Mouse (Mus musculus): Measurements from ENCODE around the gene Gfra1. TPM values are rescaled to one million over a fixed set of nuclear protein-coding genes. Genes with fewer than 3 reads are reported as not detected.

The Gfra1 gene
- polyA plus RNA-seq, 1 experiment from 2014 or later: 6.6 TPM

GRCm38 (mm10) chr19:58441246-58441645 is 14.5 kb downstream of the Gfra1 start:
- Histone ChIP-seq H3K9me3 (no peaks in the 10 kb centered on the region), H3K4me1 (peaks cover 18% of the 10 kb centered on the region), H3K27me3 (replicated peaks) (no peaks in the 10 kb centered on the region), H3K36me3 (no peaks in the 10 kb centered on the region), H3K9ac (no peak overlapping the region), H3K27ac (replicated peaks) (no peak overlapping the region), H3K4me2 (no peak overlapping the region), H3K4me3 (no peak overlapping the region)
- no peak for ATAC-seq (ENCODE audit: extremely low read depth, insufficient number of reproducible peaks, low FRiP score, low TSS enrichment)
- 88% methylated on average over 7 of the region's 7 CpGs for WGBS

- no peaks in the 10 kb centered on the region for H3K36me3 ChIP-seq
- no peak overlapping the region for H3K9ac ChIP-seq
- H3K9me3 ChIP-seq: no peaks in the 10 kb centered on the region
- ATAC-seq (ENCODE audit: extremely low read depth, insufficient number of reproducible peaks, low FRiP score, low TSS enrichment): no peak
- H3K27me3 ChIP-seq (replicated peaks): no peaks in the 10 kb centered on the region
- no peak overlapping the region for H3K27ac ChIP-seq (replicated peaks)
- H3K4me3 ChIP-seq: no peak overlapping the region
- WGBS: 68% methylated on average over 4 of the region's 4 CpGs
- H3K4me1 ChIP-seq: peaks cover 27% of the 10 kb centered on the region
- H3K4me2 ChIP-seq: no peak overlapping the region
Observed at GRCm38 (mm10) chr19:58438762-58439161, 16.9 kb downstream of the Gfra1 start.

GRCm38 (mm10) chr19:58437441-58438071 is 18.2 kb downstream of the Gfra1 start:
- Histone ChIP-seq H3K27me3 (replicated peaks) (no peaks in the 10 kb centered on the region), H3K4me3 (no peak overlapping the region), H3K36me3 (no peaks in the 10 kb centered on the region), H3K4me1 (peaks cover 27% of the 10 kb centered on the region), H3K9ac (no peak overlapping the region), H3K4me2 (no peak overlapping the region), H3K27ac (replicated peaks) (0 out of 2 replicates have a peak overlapping the region, but pooled peaks have one; percentile 2), H3K9me3 (no peaks in the 10 kb centered on the region)
- no peak for ATAC-seq (ENCODE audit: extremely low read depth, insufficient number of reproducible peaks, low FRiP score, low TSS enrichment)
- 69% methylated on average over 10 of the region's 10 CpGs for WGBS

- no peak for ATAC-seq (ENCODE audit: extremely low read depth, insufficient number of reproducible peaks, low FRiP score, low TSS enrichment)
- H3K4me1 ChIP-seq: peaks cover 27% of the 10 kb centered on the region
- 0 out of 2 replicates have a peak overlapping the region, but pooled peaks have one; percentile 2 for H3K27ac ChIP-seq (replicated peaks)
- 35% methylated on average over 3 of the region's 3 CpGs for WGBS
- H3K4me3 ChIP-seq: no peak overlapping the region
- no peaks in the 10 kb centered on the region for H3K9me3 ChIP-seq
- H3K4me2 ChIP-seq: no peak overlapping the region
- H3K27me3 ChIP-seq (replicated peaks): no peaks in the 10 kb centered on the region
- H3K9ac ChIP-seq: no peak overlapping the region
- no peaks in the 10 kb centered on the region for H3K36me3 ChIP-seq
Observed at GRCm38 (mm10) chr19:58436874-58437273, 18.8 kb downstream of the Gfra1 start.

GRCm38 (mm10) chr19:58435877-58436276 is 19.8 kb downstream of the Gfra1 start:
- H3K27ac ChIP-seq (replicated peaks): no peak overlapping the region
- 47% methylated on average over 5 of the region's 5 CpGs for WGBS
- no peak overlapping the region for H3K9ac ChIP-seq
- H3K9me3 ChIP-seq: no peaks in the 10 kb centered on the region
- H3K4me1 ChIP-seq: peaks cover 27% of the 10 kb centered on the region
- H3K4me2 ChIP-seq: no peak overlapping the region
- H3K36me3 ChIP-seq: no peaks in the 10 kb centered on the region
- no peaks in the 10 kb centered on the region for H3K27me3 ChIP-seq (replicated peaks)
- H3K4me3 ChIP-seq: no peak overlapping the region
- ATAC-seq (ENCODE audit: extremely low read depth, insufficient number of reproducible peaks, low FRiP score, low TSS enrichment): no peak

GRCm38 (mm10) chr19:58432840-58433239 is 22.9 kb downstream of the Gfra1 start:
- H3K27ac ChIP-seq (replicated peaks): no peak overlapping the region
- no peaks in the 10 kb centered on the region for H3K36me3 ChIP-seq
- no peak for ATAC-seq (ENCODE audit: extremely low read depth, insufficient number of reproducible peaks, low FRiP score, low TSS enrichment)
- H3K9me3 ChIP-seq: no peaks in the 10 kb centered on the region
- no peak overlapping the region for H3K4me3 ChIP-seq
- no peak overlapping the region for H3K9ac ChIP-seq
- no peak overlapping the region for H3K4me2 ChIP-seq
- 73% methylated on average over 5 of the region's 5 CpGs for WGBS
- no peaks in the 10 kb centered on the region for H3K27me3 ChIP-seq (replicated peaks)
- peaks cover 25% of the 10 kb centered on the region for H3K4me1 ChIP-seq

- H3K9me3 ChIP-seq: no peaks in the 10 kb centered on the region
- no peaks in the 10 kb centered on the region for H3K4me1 ChIP-seq
- WGBS: 76% methylated on average over 4 of the region's 4 CpGs
- no peak for ATAC-seq (ENCODE audit: extremely low read depth, insufficient number of reproducible peaks, low FRiP score, low TSS enrichment)
- no peak overlapping the region for H3K4me2 ChIP-seq
- H3K9ac ChIP-seq: no peak overlapping the region
- H3K36me3 ChIP-seq: no peaks in the 10 kb centered on the region
- H3K4me3 ChIP-seq: no peak overlapping the region
- no peaks in the 10 kb centered on the region for H3K27me3 ChIP-seq (replicated peaks)
- H3K27ac ChIP-seq (replicated peaks): no peak overlapping the region
Observed at GRCm38 (mm10) chr19:58428546-58428945, 27.2 kb downstream of the Gfra1 start.

- H3K9me3 ChIP-seq: no peaks in the 10 kb centered on the region
- 66% methylated on average over 2 of the region's 2 CpGs for WGBS
- no peak overlapping the region for H3K9ac ChIP-seq
- no peaks in the 10 kb centered on the region for H3K27me3 ChIP-seq (replicated peaks)
- no peak for ATAC-seq (ENCODE audit: extremely low read depth, insufficient number of reproducible peaks, low FRiP score, low TSS enrichment)
- H3K4me1 ChIP-seq: no peaks in the 10 kb centered on the region
- no peak overlapping the region for H3K4me3 ChIP-seq
- no peak overlapping the region for H3K4me2 ChIP-seq
- H3K36me3 ChIP-seq: no peaks in the 10 kb centered on the region
- no peak overlapping the region for H3K27ac ChIP-seq (replicated peaks)
Observed at GRCm38 (mm10) chr19:58427348-58427747, 28.4 kb downstream of the Gfra1 start.

GRCm38 (mm10) chr19:58424928-58425327 is 30.8 kb downstream of the Gfra1 start:
- WGBS: 75% methylated on average over 2 of the region's 2 CpGs
- H3K27me3 ChIP-seq (replicated peaks): no peaks in the 10 kb centered on the region
- peaks cover under 1% of the 10 kb centered on the region for H3K4me1 ChIP-seq
- H3K27ac ChIP-seq (replicated peaks): no peak overlapping the region
- no peak for ATAC-seq (ENCODE audit: extremely low read depth, insufficient number of reproducible peaks, low FRiP score, low TSS enrichment)
- H3K4me3 ChIP-seq: no peak overlapping the region
- no peak overlapping the region for H3K4me2 ChIP-seq
- no peaks in the 10 kb centered on the region for H3K36me3 ChIP-seq
- no peaks in the 10 kb centered on the region for H3K9me3 ChIP-seq
- H3K9ac ChIP-seq: no peak overlapping the region

- no peak overlapping the region for H3K27ac ChIP-seq (replicated peaks)
- WGBS: 72% methylated on average over 3 of the region's 3 CpGs
- no peaks in the 10 kb centered on the region for H3K36me3 ChIP-seq
- H3K27me3 ChIP-seq (replicated peaks): no peaks in the 10 kb centered on the region
- no peak overlapping the region for H3K4me3 ChIP-seq
- H3K4me1 ChIP-seq: peaks cover 8% of the 10 kb centered on the region
- H3K9ac ChIP-seq: no peak overlapping the region
- H3K4me2 ChIP-seq: no peak overlapping the region
- no peaks in the 10 kb centered on the region for H3K9me3 ChIP-seq
- ATAC-seq (ENCODE audit: extremely low read depth, insufficient number of reproducible peaks, low FRiP score, low TSS enrichment): no peak
Observed at GRCm38 (mm10) chr19:58424179-58424578, 31.5 kb downstream of the Gfra1 start.

- Histone ChIP-seq H3K9me3 (no peaks in the 10 kb centered on the region), H3K27ac (replicated peaks) (no peak overlapping the region), H3K36me3 (no peaks in the 10 kb centered on the region), H3K4me1 (peaks cover 9% of the 10 kb centered on the region), H3K4me2 (no peak overlapping the region), H3K9ac (no peak overlapping the region), H3K4me3 (no peak overlapping the region), H3K27me3 (replicated peaks) (no peaks in the 10 kb centered on the region)
- WGBS: 78% methylated on average over 4 of the region's 4 CpGs
- ATAC-seq (ENCODE audit: extremely low read depth, insufficient number of reproducible peaks, low FRiP score, low TSS enrichment): no peak
Observed at GRCm38 (mm10) chr19:58422916-58423493, 32.7 kb downstream of the Gfra1 start.

GRCm38 (mm10) chr19:58419685-58420084 is 36.0 kb downstream of the Gfra1 start:
- H3K9ac ChIP-seq: no peak overlapping the region
- no peak for ATAC-seq (ENCODE audit: extremely low read depth, insufficient number of reproducible peaks, low FRiP score, low TSS enrichment)
- peak overlapping the region; percentile 26; the same call in 1 of the 2 replicates for H3K27ac ChIP-seq (replicated peaks)
- no peaks in the 10 kb centered on the region for H3K36me3 ChIP-seq
- 26% methylated on average over 3 of the region's 3 CpGs for WGBS
- no peak overlapping the region for H3K4me3 ChIP-seq
- 0 out of 2 replicates have a peak, but pooled peaks cover 3% of the 10 kb centered on the region for H3K9me3 ChIP-seq
- no peak overlapping the region for H3K4me2 ChIP-seq
- H3K27me3 ChIP-seq (replicated peaks): no peaks in the 10 kb centered on the region
- peaks cover 9% of the 10 kb centered on the region for H3K4me1 ChIP-seq
